Mouse (Mus musculus): ENCODE results near the gene Olfr1368. TPM values are rescaled to one million over a fixed set of nuclear protein-coding genes. Genes with fewer than 3 reads are reported as not detected.
"Not testable (repeated sequence)": the region's sequence is repeated elsewhere in the genome, so short reads cannot be mapped to it uniquely, and the experiment has no call there.

The Olfr1368 gene
- polyA plus RNA-seq, 1 experiment from 2014 or later = not detected

DNA sequence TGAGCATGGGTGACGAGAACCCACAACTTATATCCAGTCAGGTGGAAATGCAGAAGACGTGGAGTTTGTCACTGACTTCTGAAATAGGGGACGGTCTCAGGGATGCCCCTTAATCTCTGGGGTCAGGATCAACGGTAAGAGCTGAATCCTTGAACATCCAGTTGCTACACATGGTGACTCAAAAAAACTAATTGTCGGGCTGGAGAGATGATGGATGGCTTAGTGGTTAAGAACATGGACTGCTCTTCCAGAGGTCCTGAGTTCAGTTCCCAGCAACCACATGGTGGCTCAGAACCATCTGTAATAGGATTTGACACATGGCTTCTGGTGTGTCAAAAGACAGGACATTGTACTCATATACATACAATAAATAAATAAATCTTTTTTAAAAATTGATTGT, 10.2 kb upstream of the Olfr1368 start:
- no peak for DNase-seq
- Histone ChIP-seq H3K9me3 (ENCODE audit: low read length) (no peaks in the 10 kb centered on the region), H3K4me1 (ENCODE audit: insufficient read depth) (peaks cover 10% of the 10 kb centered on the region), H3K27ac (ENCODE audit: low read depth) (no peak overlapping the region), H3K4me3 (ENCODE audit: low read depth, low read length) (no peak overlapping the region), H3K9ac (replicated peaks) (no peak overlapping the region), H3K27me3 (ENCODE audit: insufficient read depth, low read length) (peaks cover 9% of the 10 kb centered on the region), H3K36me3 (replicated peaks; ENCODE audit: insufficient read depth, low read length) (no peaks in the 10 kb centered on the region), H3K4me2 (ENCODE audit: low read depth, low read length) (no peak overlapping the region)
- no peak for ATAC-seq
- TF ChIP-seq CTCF (IDR thresholded peaks at IDR 0.05; ENCODE audit: low read depth) (no peak), EP300 (IDR thresholded peaks at IDR 0.05; ENCODE audit: low read depth) (no peak)
- WGBS (ENCODE audit: insufficient replicate concordance) = 69% methylated on average over 5 of the region's 5 CpGs

DNA sequence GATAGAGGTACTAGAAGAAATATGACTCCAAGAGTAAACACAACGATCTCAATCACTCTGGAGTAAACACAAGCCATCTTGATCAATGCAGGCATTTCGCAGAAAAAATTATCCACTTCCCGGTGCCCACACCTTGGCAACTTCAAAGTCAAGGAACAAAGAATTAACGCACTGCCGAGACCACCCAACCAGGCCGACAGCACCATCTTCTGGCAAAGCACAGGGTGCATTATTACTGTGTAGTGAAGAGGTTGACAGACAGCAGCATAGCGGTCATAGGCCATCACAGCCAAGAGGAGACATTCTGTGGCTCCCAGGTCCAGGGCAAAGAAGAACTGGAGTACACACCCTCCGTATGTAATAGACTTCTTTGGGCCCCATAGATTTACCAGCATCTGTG, 3.2 kb downstream of the Olfr1368 start:
- Histone ChIP-seq H3K27me3 (ENCODE audit: insufficient read depth, low read length) (no peaks in the 10 kb centered on the region), H3K9me3 (ENCODE audit: low read length) (no peaks in the 10 kb centered on the region), H3K4me2 (ENCODE audit: low read depth, low read length) (no peak overlapping the region), H3K27ac (ENCODE audit: low read depth) (no peak overlapping the region), H3K4me1 (ENCODE audit: insufficient read depth) (no peaks in the 10 kb centered on the region), H3K36me3 (replicated peaks; ENCODE audit: insufficient read depth, low read length) (no peaks in the 10 kb centered on the region), H3K9ac (replicated peaks) (no peak overlapping the region), H3K4me3 (ENCODE audit: low read depth, low read length) (no peak overlapping the region)
- ATAC-seq = no peak
- no peak for DNase-seq
- WGBS (ENCODE audit: insufficient replicate concordance) = 39% methylated on average over 8 of the region's 8 CpGs
- TF ChIP-seq CTCF (IDR thresholded peaks at IDR 0.05; ENCODE audit: low read depth) = peak; percentile 28; the same call in 1 of the 2 replicates
- no peak for TF ChIP-seq EP300 (IDR thresholded peaks at IDR 0.05; ENCODE audit: low read depth)

DNA sequence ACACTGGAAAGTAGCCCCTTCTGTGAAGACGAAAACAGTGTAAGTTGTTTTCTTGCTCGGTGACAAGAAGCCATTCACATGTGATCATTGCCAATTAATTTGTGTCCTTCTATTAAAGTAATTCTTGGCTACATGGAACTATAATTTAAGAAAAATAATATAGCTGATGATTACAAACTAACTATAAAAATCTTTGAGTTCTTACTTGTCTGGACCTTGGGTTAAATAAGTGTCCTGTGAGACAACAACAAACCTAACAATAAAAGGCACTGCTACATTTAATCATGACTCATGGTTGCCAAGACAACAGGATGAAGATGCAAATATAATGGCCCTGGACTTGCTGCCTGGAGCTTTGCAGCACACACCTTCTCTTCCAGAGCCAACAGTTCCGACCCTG, 16.3 kb downstream of the Olfr1368 start, which contains the start of gene Olfr263:
Gene Olfr263 (plus strand): TSS at position 301 of the 400 bp plus-strand sequence.
- not testable (repeated sequence) for H3K36me3 ChIP-seq (replicated peaks; ENCODE audit: insufficient read depth, low read length); H3K9ac ChIP-seq (replicated peaks); H3K4me2 ChIP-seq (ENCODE audit: low read depth, low read length); H3K4me1 ChIP-seq (ENCODE audit: insufficient read depth); H3K27ac ChIP-seq (ENCODE audit: low read depth); H3K4me3 ChIP-seq (ENCODE audit: low read depth, low read length); ATAC-seq; DNase-seq; H3K9me3 ChIP-seq (ENCODE audit: low read length); H3K27me3 ChIP-seq (ENCODE audit: insufficient read depth, low read length)
- WGBS (ENCODE audit: insufficient replicate concordance) = 69% methylated on average over 3 of the region's 3 CpGs

DNA sequence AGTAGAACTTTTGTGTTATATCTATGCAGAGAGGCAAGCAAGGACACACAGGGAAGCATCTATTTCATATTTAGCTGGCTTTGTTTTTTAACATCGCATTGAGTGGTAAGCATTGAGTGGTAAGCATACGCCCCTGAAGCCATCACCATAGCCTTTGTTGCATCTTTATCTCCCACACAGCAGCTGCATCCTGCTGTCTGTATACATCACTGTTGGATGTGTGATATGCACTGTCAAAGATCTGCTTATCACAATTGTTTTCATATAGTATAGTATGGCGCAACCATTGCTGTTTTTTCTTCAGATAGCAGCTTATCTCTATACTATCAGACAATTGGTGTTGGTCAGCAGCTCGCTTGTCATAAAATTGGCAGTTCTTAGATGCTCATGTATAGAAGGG, 31.5 kb downstream of the Olfr1368 start:
- ATAC-seq (0 out of 2 replicates have a peak, but pooled peaks have one; percentile 23), DNase-seq (no peak)
- H3K9me3 ChIP-seq (ENCODE audit: low read length) = no peaks in the 10 kb centered on the region
- TF ChIP-seq EP300 (IDR thresholded peaks at IDR 0.05; ENCODE audit: low read depth) (peak; percentile 37; the same call in 1 of the 2 replicates), CTCF (IDR thresholded peaks at IDR 0.05; ENCODE audit: low read depth) (no peak)
- no peak overlapping the region for H3K4me2 ChIP-seq (ENCODE audit: low read depth, low read length)
- 40% methylated on average over 4 of the region's 4 CpGs for WGBS (ENCODE audit: insufficient replicate concordance)
- no peak overlapping the region for H3K27ac ChIP-seq (ENCODE audit: low read depth)
- H3K9ac ChIP-seq (replicated peaks) = no peak overlapping the region
- H3K4me3 ChIP-seq (ENCODE audit: low read depth, low read length) = no peak overlapping the region
- H3K27me3 ChIP-seq (ENCODE audit: insufficient read depth, low read length) = no peaks in the 10 kb centered on the region
- no peaks in the 10 kb centered on the region for H3K4me1 ChIP-seq (ENCODE audit: insufficient read depth)
- no peaks in the 10 kb centered on the region for H3K36me3 ChIP-seq (replicated peaks; ENCODE audit: insufficient read depth, low read length)

DNA sequence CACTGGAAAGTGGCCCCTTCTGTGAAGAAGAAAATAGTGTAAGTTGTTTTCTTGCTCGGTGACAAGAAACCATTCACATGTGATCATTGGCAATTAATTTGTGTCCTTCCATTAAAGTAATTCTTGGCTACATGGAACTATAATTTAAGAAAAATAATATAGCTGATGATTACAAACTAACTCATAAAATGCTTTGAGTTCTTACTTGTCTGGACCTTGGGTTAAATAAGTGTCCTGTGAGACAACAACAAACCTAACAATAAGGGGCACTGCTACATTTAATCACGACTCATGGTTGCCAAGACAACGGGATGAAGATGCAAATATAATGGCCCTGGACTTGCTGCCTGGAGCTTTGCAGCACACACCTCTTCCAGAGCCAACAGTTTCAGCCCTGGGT, 34.5 kb downstream of the Olfr1368 start, which contains the start of gene Olfr1369-ps1:
Gene Olfr1369-ps1 (plus strand): TSS at position 301 of the 400 bp plus-strand sequence.
- H3K4me2 ChIP-seq (ENCODE audit: low read depth, low read length); H3K4me3 ChIP-seq (ENCODE audit: low read depth, low read length); DNase-seq; H3K27me3 ChIP-seq (ENCODE audit: insufficient read depth, low read length); H3K36me3 ChIP-seq (replicated peaks; ENCODE audit: insufficient read depth, low read length); H3K4me1 ChIP-seq (ENCODE audit: insufficient read depth); H3K9ac ChIP-seq (replicated peaks); ATAC-seq; H3K9me3 ChIP-seq (ENCODE audit: low read length); H3K27ac ChIP-seq (ENCODE audit: low read depth): not testable (repeated sequence)
- 74% methylated on average over 3 of the region's 3 CpGs for WGBS (ENCODE audit: insufficient replicate concordance)

DNA sequence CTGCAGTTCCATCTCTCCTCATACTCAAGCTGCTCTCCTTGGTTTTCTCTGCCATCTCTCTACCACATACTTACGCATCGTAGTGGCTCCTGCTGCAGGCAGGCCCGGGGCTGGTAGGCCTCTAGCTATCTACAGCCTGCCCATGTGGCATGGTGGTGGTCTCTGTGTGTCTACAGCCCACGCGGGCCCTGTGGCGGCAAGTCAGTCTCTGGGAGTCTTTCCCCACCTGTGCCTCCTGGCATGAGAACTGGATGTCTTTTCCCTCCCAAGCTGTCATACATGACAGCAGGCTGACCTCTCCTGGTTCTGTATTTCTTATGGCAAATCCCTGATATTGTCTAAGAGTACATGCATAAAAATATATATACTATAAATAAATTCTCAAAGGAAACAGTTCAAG, 35.2 kb downstream of the Olfr1368 start:
- TF ChIP-seq EP300 (IDR thresholded peaks at IDR 0.05; ENCODE audit: low read depth) (no peak), CTCF (IDR thresholded peaks at IDR 0.05; ENCODE audit: low read depth) (no peak)
- ATAC-seq = no peak
- no peaks in the 10 kb centered on the region for H3K36me3 ChIP-seq (replicated peaks; ENCODE audit: insufficient read depth, low read length)
- H3K4me3 ChIP-seq (ENCODE audit: low read depth, low read length) = no peak overlapping the region
- no peaks in the 10 kb centered on the region for H3K9me3 ChIP-seq (ENCODE audit: low read length)
- H3K4me1 ChIP-seq (ENCODE audit: insufficient read depth) = no peaks in the 10 kb centered on the region
- H3K4me2 ChIP-seq (ENCODE audit: low read depth, low read length) = no peak overlapping the region
- H3K27me3 ChIP-seq (ENCODE audit: insufficient read depth, low read length) = no peaks in the 10 kb centered on the region
- no peak overlapping the region for H3K27ac ChIP-seq (ENCODE audit: low read depth)
- WGBS (ENCODE audit: insufficient replicate concordance) = 87% methylated on average over 6 of the region's 6 CpGs
- H3K9ac ChIP-seq (replicated peaks) = no peak overlapping the region
- DNase-seq = no peak

DNA sequence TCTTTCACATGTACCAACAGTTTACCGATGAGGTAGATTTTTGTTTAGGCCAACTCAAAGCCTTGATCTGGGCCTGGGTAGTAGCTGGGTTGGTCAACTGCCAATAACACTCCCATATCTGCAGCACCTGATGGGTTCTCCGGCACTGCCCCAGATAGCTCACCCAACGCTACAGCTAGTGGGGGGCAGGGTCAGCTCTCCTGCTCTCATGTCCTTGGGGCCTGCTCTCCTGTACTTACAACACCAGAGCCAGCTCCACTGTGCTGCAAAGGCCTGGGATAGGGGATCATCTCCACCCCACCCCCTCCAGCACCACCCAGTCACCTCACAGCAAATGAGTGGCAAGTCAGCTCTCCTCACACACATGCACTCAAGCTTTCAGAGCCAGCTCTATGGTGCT, 35.9 kb downstream of the Olfr1368 start:
- H3K27ac ChIP-seq (ENCODE audit: low read depth) = no peak overlapping the region
- H3K4me2 ChIP-seq (ENCODE audit: low read depth, low read length) = no peak overlapping the region
- ATAC-seq = no peak
- H3K4me3 ChIP-seq (ENCODE audit: low read depth, low read length) = no peak overlapping the region
- 76% methylated on average over 3 of the region's 3 CpGs for WGBS (ENCODE audit: insufficient replicate concordance)
- H3K36me3 ChIP-seq (replicated peaks; ENCODE audit: insufficient read depth, low read length) = no peaks in the 10 kb centered on the region
- no peaks in the 10 kb centered on the region for H3K27me3 ChIP-seq (ENCODE audit: insufficient read depth, low read length)
- TF ChIP-seq CTCF (IDR thresholded peaks at IDR 0.05; ENCODE audit: low read depth) (no peak), EP300 (IDR thresholded peaks at IDR 0.05; ENCODE audit: low read depth) (no peak)
- H3K9ac ChIP-seq (replicated peaks) = no peak overlapping the region
- no peak for DNase-seq
- H3K9me3 ChIP-seq (ENCODE audit: low read length) = no peaks in the 10 kb centered on the region
- H3K4me1 ChIP-seq (ENCODE audit: insufficient read depth) = no peaks in the 10 kb centered on the region

Other genes with a start within 250 kb of the Olfr1368 start
- gene Olfr1370, start 70.9 kb downstream of the Olfr1368 start, polyA plus RNA-seq (2015; fragmentation: Nextera tagmentation; extraction: Ambion mirVana) = not detected in 2 replicates
- gene Olfr1369-ps1, start 34.4 kb downstream of the Olfr1368 start, polyA plus RNA-seq (2015; fragmentation: Nextera tagmentation; extraction: Ambion mirVana) = not detected in 2 replicates
- not detected in 2 replicates for gene Olfr263, start 16.2 kb downstream of the Olfr1368 start, polyA plus RNA-seq (2015; fragmentation: Nextera tagmentation; extraction: Ambion mirVana)
- gene Trim27, start 33.6 kb upstream of the Olfr1368 start, polyA plus RNA-seq (2015; fragmentation: Nextera tagmentation; extraction: Ambion mirVana) = 36.5 and 36.7 TPM in 2 replicates
- gene Gpx5, start 146.9 kb upstream of the Olfr1368 start, polyA plus RNA-seq (2015; fragmentation: Nextera tagmentation; extraction: Ambion mirVana) = not detected in 2 replicates
- 0.08 and 0.18 TPM in 2 replicates for gene Gpx6, start 166.3 kb upstream of the Olfr1368 start, polyA plus RNA-seq (2015; fragmentation: Nextera tagmentation; extraction: Ambion mirVana)
- not detected in 2 replicates for gene Olfr1367, start 201.0 kb upstream of the Olfr1368 start, polyA plus RNA-seq (2015; fragmentation: Nextera tagmentation; extraction: Ambion mirVana)
- 2.4 and 2.7 TPM in 2 replicates for gene Zscan12, start 217.0 kb upstream of the Olfr1368 start, polyA plus RNA-seq (2015; fragmentation: Nextera tagmentation; extraction: Ambion mirVana)